Mouse (Mus musculus): ENCODE measurements around the gene Ncor2.

DNA sequence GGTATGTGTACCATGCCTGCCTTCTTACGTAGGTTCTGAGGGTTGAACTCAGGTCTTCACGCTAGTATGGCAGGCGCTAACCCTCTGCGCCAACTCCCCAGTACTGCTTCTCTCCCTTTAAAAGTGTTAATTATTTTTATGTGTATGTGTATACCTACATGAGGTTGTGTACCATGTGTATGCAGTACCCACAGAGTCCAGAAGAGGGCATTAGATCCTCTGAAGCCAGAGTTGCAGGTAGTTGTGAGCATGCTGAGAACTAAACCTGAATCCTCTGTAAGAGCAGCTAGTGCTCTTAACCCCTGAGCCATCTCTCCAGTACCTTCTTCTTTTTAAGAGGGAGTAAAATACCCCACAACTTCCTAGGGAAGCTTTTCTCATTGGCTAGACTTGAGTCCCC lies 48.7 kb upstream of the Ncor2 start:
- TF ChIP-seq POLR2A (IDR thresholded peaks at IDR 0.05; ENCODE audit: control insufficient read depth in 1 of 2, insufficient read depth in 1 of 2, low read depth in 1 of 2, low read length in 2 of 2, poor library complexity in 1 of 2) = no peak
- TF ChIP-seq HCFC1 (IDR thresholded peaks at IDR 0.05; ENCODE audit: low read depth, low read length) = no peak
- peak in 1 of 3 experiments; percentile 6; a peak in 2 of 6 replicates for TF ChIP-seq CTCF (IDR thresholded peaks at IDR 0.05 in 2 of 3, conservative IDR thresholded peaks at IDR 0.05 in 1 of 3; ENCODE audit: control insufficient read depth in 1 of 3, insufficient read depth in 1 of 3, low read depth in 2 of 3, low read length in 3 of 3, poor library complexity in 1 of 3, severe bottlenecking in 1 of 3)
- no peak for TF ChIP-seq NELFE (IDR thresholded peaks at IDR 0.05; ENCODE audit: low read depth, low read length)
- no peak for TF ChIP-seq EP300 (IDR thresholded peaks at IDR 0.05; ENCODE audit: low read depth in 1 of 2, low read length in 2 of 2)
- no peak for TF ChIP-seq MXI1 (IDR thresholded peaks at IDR 0.05; ENCODE audit: low read depth, low read length)
- TF ChIP-seq CHD1 (IDR thresholded peaks at IDR 0.05; ENCODE audit: low read depth, low read length) = no peak
- TF ChIP-seq RCOR1 (IDR thresholded peaks at IDR 0.05; ENCODE audit: low read depth, low read length) = no peak
- no peak for TF ChIP-seq E2F4 (IDR thresholded peaks at IDR 0.05; ENCODE audit: borderline replicate concordance, low read depth, low read length)
